Mouse (Mus musculus) forebrain, embryonic 13.5 days (tissue): ENCODE data around the gene Mrpl33. TPM values are rescaled to one million over a fixed set of nuclear protein-coding genes. Genes with fewer than 3 reads are reported as not detected.

ENCODE experiments used
- ATAC-seq: fragments of 200-750 bp; cut with Nextera tagmentation; 2 replicates; pipeline ENCODE4 v1.8.0; 2017
- H3K27ac ChIP-seq: fragments of 300-500 bp; sonication (generic); 2 replicates; pipeline ENCODE4 v1.5.1; 2015; ENCODE audit warnings: inconsistent platforms, mild to moderate bottlenecking, moderate library complexity
- H3K27me3 ChIP-seq: fragments of 300-500 bp; sonication (generic); 2 replicates; pipeline ENCODE4 v1.6.1; 2015; ENCODE audit warnings: mild to moderate bottlenecking, inconsistent platforms
- H3K36me3 ChIP-seq: fragments of 300-500 bp; sonication (generic); 2 replicates; pipeline ENCODE4 v1.6.1; 2015; ENCODE audit warnings: mild to moderate bottlenecking, inconsistent platforms; ENCODE audit not compliant: poor library complexity, severe bottlenecking
- H3K4me1 ChIP-seq: fragments of 300-500 bp; sonication (generic); 2 replicates; pipeline ENCODE4 v1.6.1; 2015; ENCODE audit warnings: inconsistent platforms
- H3K4me2 ChIP-seq: fragments of 300-500 bp; sonication (generic); 2 replicates; pipeline ENCODE4 v1.6.1; 2015; ENCODE audit warnings: inconsistent platforms, mild to moderate bottlenecking, moderate library complexity
- H3K4me3 ChIP-seq: fragments of 300-500 bp; sonication (generic); 2 replicates; pipeline ENCODE4 v1.5.1; 2015; ENCODE audit warnings: mild to moderate bottlenecking, inconsistent platforms
- H3K9ac ChIP-seq: fragments of 300-500 bp; sonication (generic); 2 replicates; pipeline ENCODE4 v1.6.1; 2015; ENCODE audit warnings: mild to moderate bottlenecking, inconsistent platforms
- H3K9me3 ChIP-seq: fragments of 300-500 bp; sonication (generic); replicated peaks from 2 replicates; pipeline ENCODE4 v1.6.1; 2016; ENCODE audit warnings: inconsistent platforms
- WGBS: fragments of 180-500 bp; shearing (Covaris S2); methylation state at CpG from one replicate; pipeline ENCODE4 v1.1.7; 2015; 5-methylcytosine and 5-hydroxymethylcytosine counted together
- microRNA-seq: library from miRNA; unstranded; fragments of <30 nt; microRNA quantifications from one replicate; pipeline ENCODE4, GENCODE M21; 2016
- polyA plus RNA-seq: library from polyadenylated mRNA; unstranded; fragments of >200 nt; fragmentation: Nextera tagmentation; extraction: Ambion mirVana; gene quantifications from 2 replicates; pipeline ENCODE4 v1.2.1, GENCODE M21; 2015

Mrpl33 gene
- polyA plus RNA-seq, 1 experiment from 2014 or later, result 254 TPM

DNA sequence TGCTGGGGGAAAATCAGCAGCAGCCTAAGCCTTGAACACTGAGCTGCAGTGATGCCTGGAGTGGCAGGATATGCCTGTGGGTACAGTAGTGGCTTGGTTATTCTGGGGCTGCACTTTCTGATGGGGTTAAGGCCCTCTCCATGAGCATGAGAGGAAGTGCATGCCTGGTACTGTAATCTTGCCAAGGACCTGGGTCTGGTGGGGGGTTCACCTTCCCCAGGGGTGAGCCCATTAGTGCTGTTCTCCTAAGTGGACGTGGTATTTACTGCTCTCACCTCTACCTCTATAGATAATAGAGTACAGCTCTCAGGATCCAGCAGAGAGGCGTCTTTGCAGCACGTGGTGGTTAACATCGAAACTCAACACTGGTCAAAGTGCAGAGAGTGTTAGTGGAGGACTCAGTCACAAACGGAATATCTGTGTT is 117.1 kb downstream of the Mrpl33 start:
- H3K4me1 ChIP-seq, result no peaks in the 10 kb centered on the region
- no peak for ATAC-seq
- H3K9me3 ChIP-seq, result no peaks in the 10 kb centered on the region
- H3K36me3 ChIP-seq, result no peaks in the 10 kb centered on the region
- H3K27me3 ChIP-seq, result no peaks in the 10 kb centered on the region
- 80% methylated on average over 5 of the region's 5 CpGs for WGBS
- no peak overlapping the region for H3K4me2 ChIP-seq
- H3K4me3 ChIP-seq, result no peak overlapping the region
- no peak overlapping the region for H3K9ac ChIP-seq
- no peak overlapping the region for H3K27ac ChIP-seq

Small RNAs within 50 kb of the gene (microRNA-seq; reads per million reads assigned to microRNA genes)
- gene Mir3473e, result not detected

Other genes with a start within 250 kb of the Mrpl33 start
- 94.8 and 106 TPM in 2 replicates for gene Zfp512, start 144.5 kb upstream of the Mrpl33 start, polyA plus RNA-seq
- 0.14 and 0.18 TPM in 2 replicates for gene 4930548H24Rik, start 111.2 kb upstream of the Mrpl33 start, polyA plus RNA-seq
- 75.4 and 89.8 TPM in 2 replicates for gene Gpn1, start 102.2 kb upstream of the Mrpl33 start, polyA plus RNA-seq
- 33.8 and 34.4 TPM in 2 replicates for gene Slc4a1ap, start 69.9 kb upstream of the Mrpl33 start, polyA plus RNA-seq
- gene Supt7l, start 69.1 kb upstream of the Mrpl33 start, polyA plus RNA-seq, result 28.2 and 32.4 TPM in 2 replicates
- gene Rbks, start 100.7 kb downstream of the Mrpl33 start, polyA plus RNA-seq, result 2.1 and 2.5 TPM in 2 replicates
- gene Babam2, start 100.7 kb downstream of the Mrpl33 start, polyA plus RNA-seq, result 53.5 and 54.6 TPM in 2 replicates